Mouse (Mus musculus) kidney, embryonic 16.5 days (tissue): ENCODE measurements around the gene Tpd52l2. TPM values are rescaled to one million over a fixed set of nuclear protein-coding genes. Genes with fewer than 3 reads are reported as not detected.

Experiments used
- ATAC-seq: fragments of 200-750 bp; cut with Nextera tagmentation; 2 replicates; pipeline ENCODE4 v1.8.0; 2017; ENCODE audit warnings: moderate TSS enrichment; ENCODE audit not compliant: low FRiP score, low TSS enrichment
- H3K27ac ChIP-seq: fragments of 300-500 bp; sonication (generic); 2 replicates; pipeline ENCODE4 v1.5.1; 2014; ENCODE audit warnings: low read length
- H3K27me3 ChIP-seq: fragments of 300-500 bp; sonication (generic); 2 replicates; pipeline ENCODE4 v1.6.1; 2014; ENCODE audit warnings: low read length, control low read depth, mixed read lengths; ENCODE audit not compliant: insufficient read depth
- H3K36me3 ChIP-seq: fragments of 300-500 bp; sonication (generic); 2 replicates; pipeline ENCODE4 v1.6.1; 2014; ENCODE audit warnings: low read length, control low read depth, mixed read lengths; ENCODE audit not compliant: insufficient read depth
- H3K4me1 ChIP-seq: fragments of 300-500 bp; sonication (generic); 2 replicates; pipeline ENCODE4 v1.6.1; 2014; ENCODE audit warnings: low read length, control low read depth, mixed read lengths; ENCODE audit not compliant: insufficient read depth
- H3K4me2 ChIP-seq: fragments of 300-500 bp; sonication (generic); replicated peaks from 2 replicates; pipeline ENCODE4 v1.6.1; 2014; ENCODE audit warnings: low read depth, low read length
- H3K4me3 ChIP-seq: fragments of 300-500 bp; sonication (generic); 2 replicates; pipeline ENCODE4 v1.5.1; 2014; ENCODE audit warnings: mild to moderate bottlenecking, low read length
- H3K9ac ChIP-seq: fragments of 300-500 bp; sonication (generic); replicated peaks from 2 replicates; pipeline ENCODE4 v1.6.1; 2014; ENCODE audit warnings: low read length
- H3K9me3 ChIP-seq: fragments of 300-500 bp; sonication (generic); 2 replicates; pipeline ENCODE4 v1.6.1; 2016; ENCODE audit warnings: low read length, control low read depth
- WGBS: fragments of 180-500 bp; shearing (Covaris S2); extraction: QIAGEN DNeasy Blood & Tissue Kit; methylation state at CpG from one replicate; pipeline ENCODE4 v1.1.7; 2014; 5-methylcytosine and 5-hydroxymethylcytosine counted together
- polyA plus RNA-seq: library from polyadenylated mRNA; unstranded; fragments of >200 nt; fragmentation: Nextera tagmentation; extraction: Ambion mirVana; gene quantifications from 2 replicates; pipeline ENCODE4 v1.2.1, GENCODE M21; 2015

Gene Tpd52l2
- polyA plus RNA-seq, 1 experiment from 2014 or later: 172 TPM

- peak; percentile 77 for ATAC-seq
- WGBS: 10% methylated on average over 8 of the region's 8 CpGs
- peaks cover 4% of the 10 kb centered on the region; the same call in 1 of the 2 replicates for H3K36me3 ChIP-seq
- peak overlapping the region; percentile 89 for H3K4me3 ChIP-seq
- peaks cover 11% of the 10 kb centered on the region for H3K4me1 ChIP-seq
- H3K9me3 ChIP-seq: no peaks in the 10 kb centered on the region
- peak overlapping the region; percentile 90 for H3K9ac ChIP-seq
- H3K4me2 ChIP-seq: peak overlapping the region; percentile 60
- no peaks in the 10 kb centered on the region for H3K27me3 ChIP-seq
- peak overlapping the region; percentile 91 for H3K27ac ChIP-seq
These were observed 661 bp upstream of the Tpd52l2 start for GRCm38 (mm10) chr2:181496281-181496680.

- peak overlapping the region; percentile 90 for H3K9ac ChIP-seq
- H3K27ac ChIP-seq: peak overlapping the region; percentile 91
- no peaks in the 10 kb centered on the region for H3K27me3 ChIP-seq
- WGBS: 0% methylated on average over 12 of the region's 12 CpGs
- peaks cover 16% of the 10 kb centered on the region; the same call in 1 of the 2 replicates for H3K36me3 ChIP-seq
- peak overlapping the region; percentile 89 for H3K4me3 ChIP-seq
- no peaks in the 10 kb centered on the region for H3K9me3 ChIP-seq
- peak; percentile 79 for ATAC-seq
- peaks cover 11% of the 10 kb centered on the region for H3K4me1 ChIP-seq
- peak overlapping the region; percentile 60 for H3K4me2 ChIP-seq
These were observed 570 bp downstream of the Tpd52l2 start for GRCm38 (mm10) chr2:181497548-181497875.

- H3K4me1 ChIP-seq: peaks cover 11% of the 10 kb centered on the region
- WGBS: 75% methylated on average over 4 of the region's 4 CpGs
These were observed 1.7 kb downstream of the Tpd52l2 start for GRCm38 (mm10) chr2:181498644-181499043.

GRCm38 (mm10) chr2:181509191-181509590 lies 12.2 kb downstream of the Tpd52l2 start:
- Histone ChIP-seq H3K9me3 (no peaks in the 10 kb centered on the region), H3K9ac (no peak overlapping the region), H3K36me3 (peaks cover 57% of the 10 kb centered on the region), H3K27ac (no peak overlapping the region), H3K4me3 (no peak overlapping the region), H3K27me3 (no peaks in the 10 kb centered on the region), H3K4me2 (no peak overlapping the region), H3K4me1 (no peaks in the 10 kb centered on the region)
- ATAC-seq: no peak
- 72% methylated on average over 2 of the region's 2 CpGs for WGBS

More at GRCm38 (mm10) chr2:181498644-181499043, 1.7 kb downstream of the Tpd52l2 start:
- Histone ChIP-seq H3K36me3 (peaks cover 26% of the 10 kb centered on the region), H3K27me3 (no peaks in the 10 kb centered on the region), H3K4me3 (no peak overlapping the region), H3K9ac (no peak overlapping the region), H3K27ac (no peak overlapping the region), H3K4me2 (peak overlapping the region; percentile 60; the same call in 1 of the 2 replicates), H3K9me3 (no peaks in the 10 kb centered on the region)
- no peak for ATAC-seq

GRCm38 (mm10) chr2:181511231-181511630 lies 14.3 kb downstream of the Tpd52l2 start:
- Histone ChIP-seq H3K36me3 (peaks cover 59% of the 10 kb centered on the region), H3K9ac (no peak overlapping the region), H3K27ac (no peak overlapping the region), H3K9me3 (no peaks in the 10 kb centered on the region), H3K4me2 (no peak overlapping the region), H3K4me3 (no peak overlapping the region), H3K4me1 (no peaks in the 10 kb centered on the region), H3K27me3 (no peaks in the 10 kb centered on the region)
- 97% methylated on average over 8 of the region's 8 CpGs for WGBS
- ATAC-seq: no peak

GRCm38 (mm10) chr2:181519201-181519600 lies 22.3 kb downstream of the Tpd52l2 start:
- Histone ChIP-seq H3K27ac (peak overlapping the region; percentile 98), H3K9ac (peak overlapping the region; percentile 89), H3K9me3 (no peaks in the 10 kb centered on the region), H3K4me2 (peak overlapping the region; percentile 70), H3K4me1 (peaks cover 25% of the 10 kb centered on the region), H3K27me3 (no peaks in the 10 kb centered on the region), H3K36me3 (peaks cover 28% of the 10 kb centered on the region), H3K4me3 (peak overlapping the region; percentile 85)
- no peak for ATAC-seq
- 59% methylated on average over 3 of the region's 3 CpGs for WGBS

GRCm38 (mm10) chr2:181520118-181520935 lies 23.4 kb downstream of the Tpd52l2 start, which contains the start of gene Dnajc5:
TSS of gene Dnajc5 (plus strand) at chr2:181520485.
- under 1% methylated on average over 69 of the region's 74 CpGs for WGBS
- Histone ChIP-seq H3K36me3 (peaks cover 23% of the 10 kb centered on the region), H3K27ac (peak within 1 kb of the TSS; percentile 98), H3K27me3 (no peaks in the 10 kb centered on the region), H3K9ac (peak within 1 kb of the TSS; percentile 89), H3K4me3 (peak within 1 kb of the TSS; percentile 85), H3K4me1 (peaks cover 25% of the 10 kb centered on the region), H3K9me3 (no peaks in the 10 kb centered on the region), H3K4me2 (peak within 1 kb of the TSS; percentile 79)
- ATAC-seq: peak; percentile 99

GRCm38 (mm10) chr2:181520936-181521227 lies 23.9 kb downstream of the Tpd52l2 start:
- no peak for ATAC-seq
- under 1% methylated on average over 17 of the region's 17 CpGs for WGBS

GRCm38 (mm10) chr2:181521491-181521890 lies 24.5 kb downstream of the Tpd52l2 start:
- 42% methylated on average over 10 of the region's 10 CpGs for WGBS
- Histone ChIP-seq H3K4me2 (peak overlapping the region; percentile 79), H3K9me3 (no peaks in the 10 kb centered on the region), H3K36me3 (peaks cover 15% of the 10 kb centered on the region), H3K27ac (no peak overlapping the region), H3K9ac (peak overlapping the region; percentile 89), H3K27me3 (no peaks in the 10 kb centered on the region), H3K4me3 (peak overlapping the region; percentile 85), H3K4me1 (peaks cover 25% of the 10 kb centered on the region)
- no peak for ATAC-seq

More at GRCm38 (mm10) chr2:181520936-181521227, 23.9 kb downstream of the Tpd52l2 start:
- no peaks in the 10 kb centered on the region for H3K27me3 ChIP-seq
- H3K9ac ChIP-seq: peak overlapping the region; percentile 89
- peaks cover 25% of the 10 kb centered on the region for H3K4me1 ChIP-seq
- H3K4me2 ChIP-seq: peak overlapping the region; percentile 79
- H3K4me3 ChIP-seq: peak overlapping the region; percentile 85
- no peaks in the 10 kb centered on the region for H3K9me3 ChIP-seq
- peaks cover 20% of the 10 kb centered on the region for H3K36me3 ChIP-seq
- H3K27ac ChIP-seq: peak overlapping the region; percentile 98

- whole genome bisulfite sequencing: 70% methylated on average over 5 of the region's 5 CpGs
These were observed 25.9 kb downstream of the Tpd52l2 start for GRCm38 (mm10) chr2:181522811-181523210.

More at GRCm38 (mm10) chr2:181522811-181523210, 25.9 kb downstream of the Tpd52l2 start:
- Histone ChIP-seq H3K4me3 (no peak overlapping the region; the same call in 1 of the 2 replicates), H3K27ac (no peak overlapping the region), H3K4me1 (peaks cover 25% of the 10 kb centered on the region), H3K9me3 (no peaks in the 10 kb centered on the region), H3K4me2 (no peak overlapping the region), H3K36me3 (peaks cover 6% of the 10 kb centered on the region), H3K27me3 (no peaks in the 10 kb centered on the region), H3K9ac (no peak overlapping the region)
- ATAC-seq: no peak
